Mouse (Mus musculus): ENCODE measurements around the gene Gtpbp1. TPM values are rescaled to one million over a fixed set of nuclear protein-coding genes. Genes with fewer than 3 reads are reported as not detected.

Gene Gtpbp1
- total RNA-seq, 2 experiments from 2014 or later: 30.3 to 33.2 TPM

DNA sequence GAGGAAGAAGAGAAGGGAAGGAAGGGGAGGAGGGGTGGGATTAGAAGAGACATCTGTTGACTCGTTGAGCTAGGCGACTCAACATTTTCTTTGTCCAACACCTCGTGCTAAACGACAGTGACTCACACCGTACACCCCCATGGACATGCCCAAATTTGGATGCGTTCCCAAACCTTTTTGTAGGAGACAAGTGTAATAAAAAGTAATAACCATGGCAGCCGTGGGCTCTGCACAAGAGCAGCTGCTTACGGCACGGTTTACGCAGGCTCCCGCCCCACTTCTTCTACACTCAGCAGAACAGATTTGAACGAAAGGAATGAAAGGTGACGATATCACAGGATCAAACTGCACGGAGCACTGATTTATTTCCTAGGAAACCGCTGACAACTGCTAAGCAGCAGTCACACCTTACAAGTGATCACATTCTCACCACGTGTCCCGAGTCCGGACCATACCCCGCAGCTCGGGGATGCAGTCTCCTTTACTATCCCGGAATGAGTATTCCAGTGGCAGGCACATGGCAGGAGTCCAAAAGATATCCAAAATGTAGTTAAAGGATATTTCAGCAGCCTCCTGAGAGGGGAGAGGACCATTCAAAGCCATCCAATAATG is 80.1 kb downstream of the Gtpbp1 start:
- intact Hi-C loops (cut with DNase I): no loop called here
- no peak for DNase-seq

Other genes with a start within 250 kb of the Gtpbp1 start
- gene Csnk1e, start 235.3 kb upstream of the Gtpbp1 start, total RNA-seq (2021): 10 to 100 TPM; 62.3 to 67.3 TPM
- under 1 TPM; 0.10 to 0.33 TPM for gene Kcnj4, start 185.6 kb upstream of the Gtpbp1 start, total RNA-seq (2021)
- 10 to 100 TPM; 13.0 to 13.5 TPM for gene Kdelr3, start 174.4 kb upstream of the Gtpbp1 start, total RNA-seq (2021)
- 100 to 1,000 TPM; 156 to 161 TPM for gene Ddx17, start 144.1 kb upstream of the Gtpbp1 start, total RNA-seq (2021)
- gene Dmc1, start 85.7 kb upstream of the Gtpbp1 start, total RNA-seq (2021): under 1 TPM in 1 of 2 experiments, not detected in 1; 0.73 TPM
- 1 to 10 TPM; 1.4 to 2.1 TPM for gene Fam227a, start 31.9 kb upstream of the Gtpbp1 start, total RNA-seq (2021)
- 10 to 100 TPM; 24.7 to 24.9 TPM for gene Cby1, start 31.6 kb upstream of the Gtpbp1 start, total RNA-seq (2021)
- 100 to 1,000 TPM; 109 to 139 TPM for gene Tomm22, start 20.0 kb upstream of the Gtpbp1 start, total RNA-seq (2021)
- gene Josd1, start 2.9 kb upstream of the Gtpbp1 start, total RNA-seq (2021): 10 to 100 TPM; 28.1 to 30.9 TPM
- gene Sun2, start 51.7 kb downstream of the Gtpbp1 start, total RNA-seq (2021): 10 to 100 TPM; 70.6 to 73.4 TPM
- 10 to 100 TPM; 21.6 to 22.2 TPM for gene Dnal4, start 87.0 kb downstream of the Gtpbp1 start, total RNA-seq (2021)
- gene Nptxr, start 113.9 kb downstream of the Gtpbp1 start, total RNA-seq (2021): 1 to 10 TPM; 2.1 to 2.6 TPM
- under 1 TPM in 1 of 2 experiments, not detected in 1; 0.31 TPM for gene Npcd, start 143.4 kb downstream of the Gtpbp1 start, total RNA-seq (2021)
- 10 to 100 TPM; 35.4 to 36.8 TPM for gene Cbx6, start 143.8 kb downstream of the Gtpbp1 start, total RNA-seq (2021)
- gene Apobec3, start 200.8 kb downstream of the Gtpbp1 start, total RNA-seq (2021): 10 to 100 TPM; 13.0 to 14.4 TPM

Measured in heart, postnatal 14 days (tissue).